Mouse (Mus musculus) spleen, adult 12 weeks (tissue): ENCODE data around the gene Ccdc13.

Source experiments
- DNase-seq: peaks from one replicate; pipeline ENCODE4 v3.0.0; 2022; ENCODE audit warnings: low spot score

The Ccdc13 gene

GRCm38 (mm10) chr9:121759091-121760081 lies 79.9 kb downstream of the Ccdc13 start, which contains the start of gene Zfp651:
TSS of gene Zfp651 (plus strand) at chr9:121759330.
- no peak for DNase-seq

DNA sequence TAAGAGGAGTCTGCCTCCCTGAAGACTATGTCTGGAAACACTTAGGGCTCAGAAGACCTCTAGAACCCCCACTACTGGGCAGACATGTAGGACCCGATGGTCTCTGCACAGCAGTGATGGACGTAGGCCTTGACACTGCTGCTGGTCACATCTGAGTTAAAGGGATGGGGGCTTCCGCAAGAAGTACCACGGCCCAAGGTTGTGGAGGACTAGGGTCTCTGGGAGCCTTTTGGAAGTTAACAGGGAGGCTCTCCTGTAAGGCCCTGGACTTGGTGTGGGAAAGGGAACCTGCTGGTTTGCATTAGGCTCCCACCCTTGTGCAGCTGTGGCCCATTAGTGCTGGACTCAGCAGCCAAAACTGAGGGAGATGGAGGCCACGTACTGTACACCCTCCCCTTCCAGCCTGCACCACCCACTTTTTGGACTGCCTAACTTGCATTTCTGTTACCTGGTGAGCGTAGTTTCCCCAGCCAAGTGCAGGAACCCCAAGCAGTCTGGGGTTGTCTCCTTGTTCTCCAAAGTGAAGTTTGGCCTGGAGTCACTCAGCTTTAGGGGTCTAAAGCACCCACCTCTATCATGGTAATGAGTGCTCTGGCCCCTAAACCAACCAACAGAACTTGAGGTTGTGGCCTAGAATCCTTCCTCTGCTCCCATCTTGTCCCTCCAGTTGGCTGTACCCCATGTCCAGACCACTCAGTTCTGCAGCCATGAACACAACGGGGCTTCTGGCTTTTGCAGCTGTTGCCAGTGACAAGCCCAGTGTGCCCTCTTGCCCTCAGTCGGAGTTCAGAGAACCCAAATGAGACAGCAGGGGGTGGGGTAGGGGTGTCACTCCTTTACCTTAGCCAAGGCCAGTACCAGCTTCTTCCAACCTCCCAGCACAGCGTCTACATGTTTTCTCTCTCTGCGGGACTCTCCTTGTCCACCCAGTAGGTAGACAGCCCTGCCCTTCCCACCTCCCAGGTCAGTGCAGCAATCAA lies 81.1 kb downstream of the Ccdc13 start:
- DNase-seq, result no peak

GRCm38 (mm10) chr9:121757432-121757831 lies 81.8 kb downstream of the Ccdc13 start:
- no peak for DNase-seq

GRCm38 (mm10) chr9:121756785-121757184 lies 82.5 kb downstream of the Ccdc13 start:
- DNase-seq, result no peak

- no peak for DNase-seq
Measured at GRCm38 (mm10) chr9:121754624-121755023, 84.6 kb downstream of the Ccdc13 start.

DNA sequence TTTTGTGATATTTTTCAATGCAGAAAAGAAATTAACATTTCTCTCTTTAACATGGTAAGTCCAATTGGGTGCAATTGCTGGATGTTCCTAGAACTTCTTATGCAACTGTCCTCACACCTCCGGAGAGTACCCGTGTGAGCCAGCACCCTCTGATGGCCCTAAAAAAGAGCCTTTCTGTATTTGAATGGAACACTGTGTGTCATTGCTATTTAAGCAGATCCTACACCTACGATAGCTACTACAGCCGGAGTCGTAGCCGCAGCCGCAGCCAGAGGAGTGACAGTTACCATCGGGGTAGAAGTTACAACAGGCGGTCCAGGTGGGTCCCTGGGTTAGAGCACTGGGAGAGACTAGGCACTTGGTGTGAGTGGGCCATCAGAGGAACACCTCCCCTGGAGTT lies 86.5 kb downstream of the Ccdc13 start:
- DNase-seq, result no peak
